Mouse (Mus musculus): ENCODE data around the gene Magi2. TPM values are rescaled to one million over a fixed set of nuclear protein-coding genes. Genes with fewer than 3 reads are reported as not detected.

The Magi2 gene
- total RNA-seq, 2 experiments from 2014 or later, result 139 to 145 TPM

DNA sequence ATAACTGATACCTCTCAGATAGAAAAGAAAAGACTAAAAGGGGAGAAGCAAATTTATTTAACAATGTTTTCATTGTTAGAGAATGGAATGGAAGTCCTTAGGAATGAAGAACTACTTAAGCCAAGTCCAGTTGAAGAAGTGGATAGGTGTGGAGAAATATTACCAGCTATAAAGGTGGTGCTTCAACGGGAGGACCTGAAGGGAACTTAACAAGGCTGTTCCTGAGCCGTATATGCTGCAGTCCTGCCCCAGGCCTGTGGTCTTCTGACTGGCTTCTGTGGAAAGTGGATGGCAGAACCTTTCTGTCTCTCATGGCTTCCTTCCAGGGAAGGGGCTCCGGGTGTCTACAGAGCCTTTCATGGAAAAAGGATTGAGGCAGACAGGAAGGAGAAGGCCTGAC is 890.3 kb downstream of the Magi2 start:
- no peak overlapping the region for H3K4me3 ChIP-seq
- intact Hi-C loops (cut with DNase I), result no loop called here
- DNase-seq (ENCODE audit: extremely low spot score in 1 of 2, low spot score in 2 of 2), result no peak
- TF ChIP-seq CTCF (IDR thresholded peaks at IDR 0.05), result no peak
- no peak overlapping the region for H3K27ac ChIP-seq

DNA sequence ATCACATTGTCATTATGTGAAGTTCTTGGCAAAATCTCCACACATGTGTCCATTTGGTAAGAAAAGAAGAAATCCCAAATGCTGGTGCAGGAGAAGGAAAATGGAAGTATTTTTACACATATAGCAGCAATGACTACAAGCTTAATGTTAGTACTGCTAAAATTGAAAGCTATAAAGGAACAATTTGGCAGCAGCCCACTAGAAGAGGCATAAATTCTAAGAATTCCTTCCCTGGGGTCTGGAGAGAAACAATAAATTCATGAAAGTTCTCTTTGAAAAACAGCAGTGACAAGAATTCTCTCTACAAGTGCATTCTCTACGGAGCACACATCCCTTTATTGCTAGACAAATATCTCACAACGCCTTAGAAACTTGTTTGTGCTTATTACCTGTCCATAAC is 913.4 kb downstream of the Magi2 start:
- no peak for DNase-seq (ENCODE audit: extremely low spot score in 1 of 2, low spot score in 2 of 2)
- TF ChIP-seq CTCF (IDR thresholded peaks at IDR 0.05), result no peak
- H3K27ac ChIP-seq, result peak overlapping the region; percentile 65
- intact Hi-C loops (cut with DNase I), result no loop called here
- H3K4me3 ChIP-seq, result no peak overlapping the region

DNA sequence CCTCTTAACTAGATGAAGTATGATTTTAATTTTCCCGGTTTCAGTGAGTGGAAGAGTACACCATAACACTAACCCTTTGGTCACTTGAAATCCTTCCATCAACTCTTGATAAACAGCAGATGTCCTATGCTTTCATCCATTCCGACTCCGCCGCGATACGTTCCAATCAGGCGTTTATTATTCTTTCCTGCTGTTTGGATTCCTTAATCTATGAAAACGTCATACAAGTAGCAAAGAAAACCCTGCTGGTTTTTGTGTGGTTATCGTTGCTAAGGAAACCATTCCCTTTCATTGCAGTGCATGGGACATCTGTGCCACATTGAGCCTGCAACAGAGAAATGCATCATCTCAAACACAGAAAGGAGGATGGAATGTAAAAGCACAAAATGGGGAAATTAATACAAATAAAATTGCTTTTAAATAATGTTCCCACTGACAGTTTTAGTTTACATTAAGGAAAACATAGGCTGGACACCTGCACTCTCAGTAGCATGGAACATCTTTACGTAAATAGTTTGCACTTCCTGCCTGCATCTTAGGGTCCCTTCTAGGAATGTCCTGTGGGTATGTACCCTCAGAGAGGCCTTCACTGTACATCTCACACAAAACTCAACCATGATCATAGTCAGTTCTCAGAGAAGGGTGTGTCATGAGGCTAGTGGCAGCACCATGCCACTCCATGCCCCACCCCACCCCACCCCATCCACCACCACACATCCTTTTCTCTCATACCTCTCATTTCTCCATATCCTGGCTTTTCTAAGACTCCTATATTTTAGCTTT is 914.0 kb downstream of the Magi2 start:
- no peak for TF ChIP-seq CTCF (IDR thresholded peaks at IDR 0.05)
- peak in 1 of 2 experiments; percentile 18 for DNase-seq (ENCODE audit: extremely low spot score in 1 of 2, low spot score in 2 of 2)
- intact Hi-C loops (cut with DNase I), result no loop called here
- H3K27ac ChIP-seq, result peak overlapping the region; percentile 65
- no peak overlapping the region for H3K4me3 ChIP-seq

DNA sequence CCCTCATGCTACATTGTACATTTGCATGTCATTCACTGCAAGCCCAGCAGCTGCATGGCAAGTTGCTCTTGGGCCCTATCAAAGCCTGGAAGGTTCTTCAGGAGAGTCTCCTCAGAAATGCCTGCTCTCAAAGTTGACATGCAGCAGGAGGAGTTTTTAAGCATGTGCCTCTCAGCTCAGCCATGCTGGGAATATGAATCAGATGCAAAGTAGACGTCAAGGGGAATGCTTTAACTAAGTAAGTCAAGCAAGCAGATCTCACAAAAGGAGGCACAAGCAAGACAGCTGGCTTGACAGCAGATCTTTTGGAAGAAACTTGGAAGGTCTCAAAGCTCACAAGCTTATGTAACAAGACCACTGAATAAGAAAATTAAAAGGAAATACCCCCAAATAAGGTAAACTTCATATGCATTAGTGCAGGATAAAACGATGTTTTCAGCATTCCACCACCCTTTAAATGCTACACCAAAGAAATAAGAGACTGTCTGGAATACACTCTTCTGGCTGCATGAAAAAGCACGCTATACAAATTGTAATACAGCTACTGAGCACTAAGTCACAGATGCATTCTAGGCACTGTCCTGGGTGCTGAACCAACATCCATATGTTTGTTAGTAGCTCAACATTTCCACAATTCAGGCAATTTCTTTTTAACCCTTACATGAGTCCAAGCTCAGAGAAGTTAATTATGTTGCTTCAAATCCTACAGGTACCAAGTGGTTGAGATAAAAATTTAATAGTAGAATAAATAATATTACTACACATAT is 926.7 kb downstream of the Magi2 start:
- H3K4me3 ChIP-seq, result no peak overlapping the region
- no peak for TF ChIP-seq CTCF (IDR thresholded peaks at IDR 0.05)
- intact Hi-C loops (cut with DNase I), result no loop called here
- peak overlapping the region; percentile 40 for H3K27ac ChIP-seq
- DNase-seq (ENCODE audit: extremely low spot score in 1 of 2, low spot score in 2 of 2), result no peak

GRCm38 (mm10) chr5:20196765-20197164 is 969.9 kb downstream of the Magi2 start:
- intact Hi-C loops (cut with DNase I), result no loop called here
- H3K27ac ChIP-seq, result 0 out of 2 replicates have a peak overlapping the region, but pooled peaks have one; percentile 11
- no peak for DNase-seq (ENCODE audit: extremely low spot score in 1 of 2, low spot score in 2 of 2)
- H3K4me3 ChIP-seq, result no peak overlapping the region
- TF ChIP-seq CTCF (IDR thresholded peaks at IDR 0.05), result no peak

GRCm38 (mm10) chr5:20197395-20197794 is 970.6 kb downstream of the Magi2 start:
- no peak for TF ChIP-seq CTCF (IDR thresholded peaks at IDR 0.05)
- DNase-seq (ENCODE audit: extremely low spot score in 1 of 2, low spot score in 2 of 2), result no peak
- Histone ChIP-seq H3K4me3 (no peak overlapping the region), H3K27ac (no peak overlapping the region)
- intact Hi-C loops (cut with DNase I), result no loop called here

GRCm38 (mm10) chr5:20201348-20201747 is 974.5 kb downstream of the Magi2 start:
- Histone ChIP-seq H3K4me3 (no peak overlapping the region), H3K27ac (no peak overlapping the region)
- TF ChIP-seq CTCF (IDR thresholded peaks at IDR 0.05), result no peak
- DNase-seq (ENCODE audit: extremely low spot score in 1 of 2, low spot score in 2 of 2), result no peak
- intact Hi-C loops (cut with DNase I), result no loop called here

GRCm38 (mm10) chr5:20208110-20208509 is 981.3 kb downstream of the Magi2 start:
- Histone ChIP-seq H3K27ac (no peak overlapping the region), H3K4me3 (no peak overlapping the region)
- no peak for TF ChIP-seq CTCF (IDR thresholded peaks at IDR 0.05)
- DNase-seq (ENCODE audit: extremely low spot score in 1 of 2, low spot score in 2 of 2), result no peak
- intact Hi-C loops (cut with DNase I), result no loop called here

GRCm38 (mm10) chr5:20213299-20213698 is 986.5 kb downstream of the Magi2 start:
- DNase-seq (ENCODE audit: extremely low spot score in 1 of 2, low spot score in 2 of 2), result no peak
- Histone ChIP-seq H3K27ac (no peak overlapping the region), H3K4me3 (no peak overlapping the region)
- no peak for TF ChIP-seq CTCF (IDR thresholded peaks at IDR 0.05)
- intact Hi-C loops (cut with DNase I), result no loop called here

DNA sequence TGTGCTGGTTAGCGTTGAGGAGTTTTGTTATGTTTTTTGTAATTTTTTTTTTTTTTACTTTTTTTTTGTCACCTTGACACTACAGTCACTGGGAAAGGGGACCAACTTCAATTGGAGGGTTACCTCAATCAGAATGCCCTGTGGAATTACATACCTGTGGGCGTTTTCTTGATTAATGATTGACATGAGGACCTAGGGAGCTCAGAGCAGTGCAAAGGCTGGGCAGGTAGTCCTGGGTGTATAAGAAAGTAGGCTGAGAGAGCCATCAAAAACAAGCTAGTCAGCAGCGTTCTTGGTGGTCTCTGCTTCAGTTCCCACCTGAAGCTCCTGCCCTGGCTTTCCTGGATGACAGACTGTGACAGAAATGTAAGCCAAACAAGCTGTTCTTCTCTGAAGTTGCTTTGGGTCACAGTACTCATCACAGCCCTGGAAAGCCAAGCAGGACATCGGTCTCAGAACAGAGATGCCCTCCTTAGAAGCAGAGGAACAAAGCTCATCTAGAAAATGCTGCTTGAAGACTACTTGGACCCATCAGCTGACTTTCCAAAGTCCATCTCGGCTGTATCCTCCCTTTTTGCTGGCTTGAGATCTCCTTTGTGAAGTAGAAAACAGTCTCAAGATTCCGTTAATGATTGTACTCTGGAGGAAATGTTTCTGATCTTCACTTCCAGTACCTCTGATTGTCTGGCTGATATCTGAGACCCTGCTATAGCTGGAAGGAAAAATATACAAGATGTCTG is 999.8 kb downstream of the Magi2 start:
- intact Hi-C loops (cut with DNase I), result loop anchor here (5.0 to 10.0 kb wide), 2 partner anchors 76 to 702 kb away; no protein-coding TSS in a partner anchor
- no peak overlapping the region for H3K4me3 ChIP-seq
- no peak for TF ChIP-seq CTCF (IDR thresholded peaks at IDR 0.05)
- H3K27ac ChIP-seq, result peak overlapping the region; percentile 84
- no peak for DNase-seq (ENCODE audit: extremely low spot score in 1 of 2, low spot score in 2 of 2)

DNA sequence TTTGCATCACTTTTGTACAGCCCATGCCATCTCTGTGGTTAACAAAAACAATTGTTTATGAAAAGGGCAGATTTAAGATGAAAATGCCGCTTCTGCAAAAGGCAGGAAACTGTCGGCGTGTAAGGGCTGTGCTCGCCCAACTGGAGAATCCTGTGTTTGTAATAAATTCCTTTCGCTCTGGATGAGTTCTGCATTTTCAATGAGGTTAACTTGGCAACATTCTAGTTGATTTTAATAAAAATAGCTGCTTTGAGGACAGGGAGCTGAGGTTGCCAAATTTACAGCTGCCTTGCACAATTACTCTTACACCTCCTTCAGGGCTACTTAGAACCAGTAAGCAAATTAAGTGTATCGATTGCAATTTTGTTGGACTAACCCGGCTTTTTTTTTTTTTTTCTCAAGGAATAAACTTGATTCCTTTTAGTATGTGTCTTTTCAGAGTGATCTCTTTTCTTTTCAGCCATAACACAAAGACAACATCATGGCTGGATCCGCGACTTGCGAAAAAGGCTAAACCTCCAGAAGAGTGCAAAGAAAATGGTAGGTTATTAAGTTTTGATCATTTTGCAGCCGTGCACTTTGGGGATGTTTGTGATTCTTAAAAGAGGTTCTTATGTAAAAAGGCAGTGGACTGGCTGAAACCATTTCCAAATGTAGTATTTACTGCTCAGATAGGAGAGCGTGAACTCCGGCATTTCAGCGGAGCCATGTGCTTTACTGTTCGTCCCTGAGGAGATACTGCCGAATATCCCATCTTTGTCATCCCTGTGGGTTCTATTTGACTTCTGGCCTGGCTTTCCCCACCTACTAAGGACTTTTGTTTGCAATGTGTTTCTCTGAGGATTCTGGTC is 1001.3 kb downstream of the Magi2 start:
- intact Hi-C loops (cut with DNase I), result loop anchor here (5.0 to 10.0 kb wide), 2 partner anchors 74 to 703 kb away; no protein-coding TSS in a partner anchor
- Histone ChIP-seq H3K27ac (peak overlapping the region; percentile 84), H3K4me3 (peak overlapping the region; percentile 36)
- TF ChIP-seq CTCF (IDR thresholded peaks at IDR 0.05), result no peak
- no peak for DNase-seq (ENCODE audit: extremely low spot score in 1 of 2, low spot score in 2 of 2)

Data from left cerebral cortex, adult 2 months (tissue).